Mouse (Mus musculus) CD8-positive naive resting alpha-beta T cell, adult 2 months (primary cell): Measurements from ENCODE around the gene Por.

Experiments
- DNase-seq, 2 experiments: peaks; one replicate each; pipeline ENCODE4 v3.0.0; 2022; ENCODE audit warnings: low read depth in 2 of 2, low spot score in 2 of 2

Por gene

DNA sequence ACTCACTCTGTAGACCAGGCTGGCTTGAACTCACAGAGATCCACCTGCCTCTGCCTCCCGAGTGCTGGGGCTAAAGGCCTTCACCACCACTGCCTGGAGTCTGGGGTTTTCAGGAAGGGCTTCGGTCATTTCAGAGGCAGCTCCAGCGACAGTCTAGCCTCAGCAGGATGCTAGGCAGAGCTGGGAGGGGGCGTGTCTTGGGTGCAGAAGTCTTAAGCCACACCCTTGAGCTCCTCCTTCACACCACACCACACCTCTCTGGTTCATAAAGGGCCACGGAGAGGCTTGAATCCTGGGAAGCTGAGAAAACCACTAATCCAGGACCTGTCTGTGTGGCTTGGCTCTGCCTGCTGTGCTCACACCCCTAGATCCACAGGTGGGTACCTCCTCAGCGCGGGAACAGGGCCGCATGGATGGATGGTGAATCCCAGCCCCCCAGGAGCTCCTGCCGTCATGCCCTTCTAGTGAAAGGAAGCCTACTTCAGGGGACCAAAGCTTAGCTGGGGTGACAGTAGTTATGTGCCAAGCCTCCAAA, at the start of gene Por:
TSS of gene Por (plus strand) at position 293 of the 535 bp plus-strand sequence.
- DNase-seq: no peak

- no peak for DNase-seq
Measured at GRCm38 (mm10) chr5:135620526-135620925, 49.3 kb upstream of the Por start.

- no peak for DNase-seq
Measured at GRCm38 (mm10) chr5:135621725-135622124, 48.1 kb upstream of the Por start.

DNA sequence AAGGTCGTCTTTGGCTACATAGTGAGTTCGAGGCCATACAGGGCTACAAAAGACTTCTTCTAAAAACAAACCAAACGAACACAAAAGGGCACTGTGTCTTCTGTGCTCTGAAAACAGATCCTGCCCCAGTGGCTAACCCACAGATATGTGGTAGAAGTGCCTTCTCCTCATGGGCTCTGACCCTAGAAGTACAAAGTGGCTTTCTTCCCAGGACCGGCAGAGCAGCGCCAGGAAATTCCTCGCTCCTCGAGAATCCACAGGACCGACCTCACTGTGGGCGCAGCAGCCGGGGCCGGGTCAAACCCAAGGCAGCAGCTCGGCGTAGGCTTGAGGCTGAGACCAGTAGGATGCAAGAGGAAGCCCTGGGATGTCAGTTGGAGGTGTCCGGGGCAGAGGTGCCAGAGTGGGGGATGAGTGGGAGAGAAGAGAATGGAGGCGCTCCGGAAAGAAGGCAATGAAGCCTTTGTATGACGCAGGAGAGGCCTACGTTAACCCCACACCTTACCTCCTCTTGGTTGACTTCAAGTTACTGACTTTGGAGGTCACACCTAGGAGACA, 46.7 kb upstream of the Por start:
- DNase-seq: no peak

GRCm38 (mm10) chr5:135628916-135629315, 40.9 kb upstream of the Por start:
- DNase-seq: no peak

- DNase-seq: no peak
Measured at GRCm38 (mm10) chr5:135629401-135629800, 40.4 kb upstream of the Por start.

GRCm38 (mm10) chr5:135630598-135630997, 39.2 kb upstream of the Por start:
- DNase-seq: peak; percentile 65 to 75

- peak; percentile 93 to 98 for DNase-seq
Measured at GRCm38 (mm10) chr5:135632117-135632796, 37.6 kb upstream of the Por start, which contains the start of gene Rhbdd2. Gene Rhbdd2, plus strand, starts transcription at chr5:135632618.

DNA sequence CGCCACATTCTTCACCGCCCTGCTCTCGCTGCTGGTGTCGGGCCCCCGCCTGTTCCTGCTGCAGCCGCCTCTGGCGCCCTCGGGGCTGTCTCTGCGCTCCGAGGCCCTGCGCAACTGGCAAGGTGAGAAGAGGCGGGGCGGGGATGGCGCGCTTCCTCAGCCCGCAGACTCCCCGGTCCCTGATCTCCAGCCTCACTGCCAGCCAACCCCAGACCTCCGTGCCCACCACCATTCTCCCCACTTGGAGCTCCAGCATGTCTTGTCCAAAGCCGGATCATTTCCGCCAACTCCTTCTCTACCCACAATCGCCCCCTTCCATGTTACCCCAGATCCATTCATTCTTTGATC, 37.1 kb upstream of the Por start:
- no peak for DNase-seq

GRCm38 (mm10) chr5:135639760-135640458, 29.9 kb upstream of the Por start:
- DNase-seq: no peak

DNA sequence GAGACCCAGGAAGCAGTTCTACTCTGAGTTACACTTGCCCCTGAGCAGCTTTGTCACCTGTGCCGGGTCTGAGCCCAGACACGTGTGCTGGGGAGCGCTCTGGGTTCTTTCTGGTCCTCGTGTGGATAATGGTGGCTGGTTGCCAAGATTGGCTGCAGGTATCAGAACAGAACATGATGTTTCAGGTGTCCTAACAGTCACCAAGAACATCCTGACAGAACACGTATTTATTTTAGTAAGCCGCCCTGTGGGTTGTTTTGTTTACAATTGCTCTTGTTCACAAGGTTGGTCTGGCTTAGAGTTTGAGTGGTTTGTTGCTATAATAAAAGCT, 29.4 kb upstream of the Por start:
- no peak for DNase-seq

GRCm38 (mm10) chr5:135641028-135641427, 28.8 kb upstream of the Por start:
- no peak for DNase-seq

DNA sequence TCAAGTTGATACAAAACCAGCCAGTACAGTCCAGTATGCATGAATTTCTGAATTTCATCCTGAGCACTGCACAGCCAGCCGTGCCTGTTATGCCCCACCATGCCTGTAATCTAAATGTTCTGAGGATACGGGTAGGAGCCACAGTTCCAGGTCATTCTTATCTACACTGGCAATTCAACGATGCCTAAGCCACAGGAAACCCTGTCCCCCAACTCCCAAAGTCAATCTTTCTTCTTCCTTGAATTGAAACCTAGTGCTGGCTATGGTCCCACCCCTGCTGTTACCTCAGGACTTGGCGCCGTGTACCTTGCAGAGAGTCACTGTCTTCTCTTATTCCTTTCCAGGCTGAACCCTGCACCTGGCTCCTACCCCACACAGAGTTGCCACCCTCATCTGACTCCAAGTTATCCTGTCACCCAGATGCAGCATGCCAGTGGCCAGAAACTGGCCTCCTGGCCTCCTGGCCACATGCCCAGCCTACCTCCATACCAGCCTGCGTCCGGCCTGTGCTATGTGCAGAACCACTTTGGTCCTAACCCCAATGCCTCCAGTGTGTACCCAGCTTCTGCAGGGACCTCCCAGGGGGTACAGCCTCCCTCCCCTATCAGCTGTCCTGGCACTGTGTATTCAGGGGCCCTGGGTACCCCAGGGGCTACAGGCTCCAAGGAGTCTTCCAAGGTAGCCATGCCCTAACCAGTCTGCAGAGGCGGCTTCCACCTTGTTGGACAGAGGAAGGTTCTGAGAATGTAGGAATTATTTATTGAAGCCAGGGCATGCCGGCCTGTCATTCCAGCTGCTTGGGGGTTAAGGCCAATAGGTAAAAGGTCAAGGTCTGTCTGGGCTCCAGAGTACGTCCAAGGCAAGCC, 26.9 kb upstream of the Por start:
- no peak for DNase-seq

DNA sequence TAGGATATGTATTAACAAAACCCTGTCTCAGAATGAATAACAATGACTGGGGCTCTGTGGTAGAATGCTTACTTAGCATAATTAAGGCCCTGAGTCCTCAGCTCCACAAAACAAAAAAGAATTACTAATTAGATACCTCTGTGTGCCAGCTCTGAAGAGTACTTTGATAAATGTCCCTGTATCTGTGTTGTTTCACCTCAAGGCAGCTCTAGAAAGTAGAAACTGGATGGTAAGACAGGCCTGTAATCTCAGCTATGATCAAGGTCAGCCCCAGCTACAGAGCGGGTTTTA, 26.3 kb upstream of the Por start:
- no peak for DNase-seq

DNA sequence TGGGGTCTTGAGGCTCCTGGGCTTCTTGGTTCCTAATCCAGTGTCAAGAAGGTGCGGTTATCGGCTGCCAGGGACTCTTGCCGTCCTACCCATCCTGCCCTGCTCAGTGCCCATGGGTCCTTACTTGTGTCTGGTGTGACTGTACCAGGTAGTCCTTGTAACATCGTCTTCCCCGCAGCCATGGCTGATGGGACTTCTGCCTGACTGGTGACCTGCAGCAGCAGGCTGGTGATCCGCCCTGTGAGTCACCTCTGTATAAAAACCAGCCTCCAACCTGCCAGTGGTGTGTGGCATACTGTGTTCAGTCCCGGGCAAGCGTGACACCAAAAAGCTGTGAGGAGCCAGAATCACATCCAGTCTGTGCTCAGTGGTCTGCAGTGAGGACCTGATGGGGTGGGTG, 26.0 kb upstream of the Por start:
- DNase-seq: no peak

DNA sequence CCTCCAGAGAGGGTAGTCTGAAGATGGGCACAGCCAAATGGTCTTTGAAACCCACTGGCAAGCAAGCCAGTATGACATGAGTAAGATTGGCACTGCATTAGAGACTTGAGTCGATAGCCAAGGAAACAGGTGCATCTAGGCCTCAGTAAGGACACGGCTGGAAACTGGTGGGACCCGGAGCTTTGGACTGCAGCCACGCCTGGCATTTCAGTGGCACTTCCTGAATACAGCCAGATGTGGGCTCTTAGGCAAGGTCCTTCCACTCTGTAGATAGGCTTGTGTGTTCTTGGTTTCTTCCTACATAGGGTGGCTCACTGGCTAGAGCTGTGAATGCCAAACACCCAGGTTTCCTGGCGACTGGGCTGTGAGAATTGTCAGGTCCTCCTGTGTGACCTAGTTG, 24.5 kb upstream of the Por start:
- DNase-seq: no peak

GRCm38 (mm10) chr5:135646038-135646437, 23.8 kb upstream of the Por start:
- DNase-seq: no peak

GRCm38 (mm10) chr5:135648461-135649308, 21.1 kb upstream of the Por start:
- no peak for DNase-seq

DNA sequence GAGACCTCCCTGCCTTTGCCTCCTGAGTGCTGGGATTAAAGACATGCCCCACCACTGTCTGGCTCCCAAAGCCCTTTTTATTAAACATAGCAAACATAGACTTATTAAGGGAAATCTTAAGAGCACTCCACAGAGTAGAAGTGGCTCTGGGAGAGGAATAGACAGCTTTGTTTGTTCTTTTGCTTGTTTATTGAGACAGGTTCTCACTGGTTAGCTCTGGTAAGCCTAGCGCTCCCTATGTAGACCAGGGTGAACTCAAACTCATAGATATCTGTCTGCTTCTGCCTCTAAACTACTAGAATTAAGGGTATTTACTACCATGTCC, 20.6 kb upstream of the Por start:
- DNase-seq: no peak

- no peak for DNase-seq
Measured at GRCm38 (mm10) chr5:135651536-135651935, 18.3 kb upstream of the Por start.

DNA sequence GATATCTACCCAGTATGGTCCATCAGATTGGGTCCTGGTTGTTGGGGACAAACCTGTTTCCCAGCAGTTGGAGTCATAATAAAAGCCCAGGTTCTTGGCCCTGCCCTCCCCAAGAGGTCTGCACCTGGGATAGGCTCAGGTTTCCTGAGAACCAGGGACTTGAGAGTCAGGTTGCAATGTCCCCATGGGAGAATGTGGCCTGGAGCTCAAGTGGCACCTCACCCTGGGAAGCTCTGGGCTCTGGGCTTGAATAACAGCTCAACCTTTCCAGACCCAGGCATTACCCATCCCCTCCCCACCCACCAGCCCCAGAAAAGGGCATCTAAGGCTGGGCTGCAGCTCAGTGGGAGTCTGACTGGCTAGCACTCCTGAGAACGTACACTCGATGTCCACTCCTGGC, 16.6 kb upstream of the Por start:
- no peak for DNase-seq
